Mouse (Mus musculus) lung, embryonic 16.5 days (tissue): ENCODE results near the gene Coq2. TPM values are rescaled to one million over a fixed set of nuclear protein-coding genes. Genes with fewer than 3 reads are reported as not detected.

Source experiments
- ATAC-seq: fragments of 200-750 bp; cut with Nextera tagmentation; 2 replicates; pipeline ENCODE4 v1.8.0; 2017; ENCODE audit warnings: low read depth, mild to moderate bottlenecking, moderate library complexity
- H3K27ac ChIP-seq: fragments of 300-500 bp; sonication (generic); 2 replicates; pipeline ENCODE4 v1.5.1; 2014; ENCODE audit warnings: mild to moderate bottlenecking, control low read depth, low read length
- H3K27me3 ChIP-seq: fragments of 300-500 bp; sonication (generic); 2 replicates; pipeline ENCODE4 v1.6.1; 2014; ENCODE audit warnings: low read depth, low read length, mixed read lengths; ENCODE audit not compliant: control insufficient read depth, insufficient read depth
- H3K36me3 ChIP-seq: fragments of 300-500 bp; sonication (generic); 2 replicates; pipeline ENCODE4 v1.6.1; 2014; ENCODE audit warnings: low read length; ENCODE audit not compliant: control insufficient read depth, insufficient read depth
- H3K4me1 ChIP-seq: fragments of 300-500 bp; sonication (generic); replicated peaks from 2 replicates; pipeline ENCODE4 v1.6.1; 2014; ENCODE audit warnings: low read length, mixed read lengths; ENCODE audit not compliant: control insufficient read depth, insufficient read depth
- H3K4me2 ChIP-seq: fragments of 300-500 bp; sonication (generic); 2 replicates; pipeline ENCODE4 v1.6.1; 2014; ENCODE audit warnings: low read depth, low read length, control low read depth
- H3K4me3 ChIP-seq: fragments of 300-500 bp; sonication (generic); 2 replicates; pipeline ENCODE4 v1.5.1; 2014; ENCODE audit warnings: mild to moderate bottlenecking, low read length, control low read depth
- H3K9ac ChIP-seq: fragments of 300-500 bp; sonication (generic); 2 replicates; pipeline ENCODE4 v1.6.1; 2014; ENCODE audit warnings: low read length, control low read depth
- H3K9me3 ChIP-seq: fragments of 300-500 bp; sonication (generic); 2 replicates; pipeline ENCODE4 v1.6.1; 2016; ENCODE audit warnings: low read length; ENCODE audit not compliant: control insufficient read depth
- WGBS: fragments of 180-500 bp; shearing (Covaris S2); extraction: QIAGEN DNeasy Blood & Tissue Kit; methylation state at CpG from one replicate; pipeline ENCODE4 v1.1.7; 2014; 5-methylcytosine and 5-hydroxymethylcytosine counted together
- polyA plus RNA-seq: library from polyadenylated mRNA; unstranded; fragments of >200 nt; fragmentation: Nextera tagmentation; extraction: Ambion mirVana; gene quantifications from 2 replicates; pipeline ENCODE4 v1.2.1, GENCODE M21; 2015

Gene Coq2
- polyA plus RNA-seq, 1 experiment from 2014 or later = 44.1 TPM

DNA sequence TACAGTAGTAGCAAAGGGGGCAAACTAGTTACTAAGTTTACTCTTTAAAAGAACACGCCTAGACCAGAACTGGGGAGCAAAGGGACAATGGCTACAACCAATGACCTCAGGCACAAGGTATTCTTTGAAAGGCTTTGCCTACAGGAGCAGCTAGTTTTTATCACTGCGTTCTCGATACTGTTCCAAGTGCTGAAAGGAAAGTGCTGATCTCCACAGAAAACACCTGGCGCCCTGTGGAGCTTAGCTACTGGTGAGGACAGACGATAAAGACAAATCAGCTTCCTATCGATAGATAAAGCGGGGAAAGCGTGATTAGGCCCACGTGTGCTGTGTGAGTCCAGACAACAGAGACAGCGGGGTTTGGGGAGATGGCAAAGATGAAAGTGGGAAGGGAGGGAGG lies 26.9 kb downstream of the Coq2 start:
- no peak for ATAC-seq
- no peak overlapping the region for H3K4me2 ChIP-seq

DNA sequence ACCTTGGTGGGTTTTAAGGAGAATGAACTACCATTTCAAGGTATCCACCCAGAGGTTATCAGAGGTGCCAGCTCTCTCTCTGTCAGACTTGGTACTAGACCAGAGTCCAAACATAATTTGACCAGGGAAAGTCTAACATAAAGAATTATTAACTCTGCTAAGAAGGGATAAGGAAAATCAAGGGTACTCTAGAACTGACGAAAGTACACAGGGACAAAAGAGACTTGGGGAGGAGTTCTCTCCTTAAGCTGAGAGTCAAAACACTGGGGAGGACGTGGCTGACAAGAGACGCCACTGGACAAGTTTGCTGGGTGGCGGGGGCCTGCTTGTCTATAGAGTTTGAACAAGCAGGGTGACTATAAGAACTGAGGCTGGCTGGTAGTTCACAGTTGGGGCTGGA lies 28.4 kb downstream of the Coq2 start:
- no peak for ATAC-seq
- Histone ChIP-seq H3K9ac (no peak overlapping the region), H3K4me3 (no peak overlapping the region), H3K4me2 (no peak overlapping the region), H3K9me3 (no peaks in the 10 kb centered on the region), H3K27me3 (no peaks in the 10 kb centered on the region), H3K4me1 (peaks cover 12% of the 10 kb centered on the region), H3K27ac (no peak overlapping the region), H3K36me3 (no peaks in the 10 kb centered on the region)
- WGBS = 54% methylated on average over 4 of the region's 4 CpGs

More for the DNA sequence above, 26.9 kb downstream of the Coq2 start:
- Histone ChIP-seq H3K27me3 (no peaks in the 10 kb centered on the region), H3K4me3 (no peak overlapping the region), H3K36me3 (no peaks in the 10 kb centered on the region), H3K9me3 (no peaks in the 10 kb centered on the region), H3K27ac (no peak overlapping the region), H3K4me1 (peaks cover 11% of the 10 kb centered on the region), H3K9ac (no peak overlapping the region)
- 33% methylated on average over 10 of the region's 10 CpGs for WGBS

DNA sequence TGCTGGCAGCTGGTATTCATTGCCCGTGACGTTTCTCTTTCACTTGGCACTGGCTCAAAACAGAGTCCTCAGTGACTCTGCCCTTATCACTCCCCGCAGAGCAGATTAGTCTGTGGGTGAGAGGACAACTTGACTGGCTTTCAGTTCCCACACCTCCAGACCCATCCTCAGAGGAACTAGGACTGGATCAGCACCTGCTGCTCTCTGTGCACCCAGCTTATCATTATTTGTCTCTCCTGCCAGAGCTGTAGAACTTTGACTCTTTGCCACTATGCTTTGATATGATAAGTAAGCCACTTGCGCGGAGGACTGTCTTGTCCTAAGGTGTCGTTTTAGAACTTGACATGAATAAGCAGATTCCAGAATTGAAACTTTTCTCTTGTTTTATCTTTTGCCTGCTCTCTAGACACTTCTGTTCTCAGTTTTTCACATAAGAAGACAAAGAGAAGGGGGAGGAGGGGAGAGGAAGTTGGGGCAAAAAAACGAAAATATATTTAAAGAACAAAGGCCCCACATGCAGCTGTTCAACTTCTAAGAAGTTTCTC lies 30.9 kb downstream of the Coq2 start:
- WGBS = 24% methylated on average over 7 of the region's 7 CpGs
- H3K27me3 ChIP-seq = no peaks in the 10 kb centered on the region
- no peaks in the 10 kb centered on the region for H3K36me3 ChIP-seq
- H3K27ac ChIP-seq = no peak overlapping the region
- H3K4me2 ChIP-seq = no peak overlapping the region
- no peaks in the 10 kb centered on the region for H3K9me3 ChIP-seq
- no peak overlapping the region for H3K9ac ChIP-seq
- peaks cover 12% of the 10 kb centered on the region for H3K4me1 ChIP-seq
- ATAC-seq = peak; percentile 23; the same call in 1 of the 2 replicates
- H3K4me3 ChIP-seq = no peak overlapping the region

DNA sequence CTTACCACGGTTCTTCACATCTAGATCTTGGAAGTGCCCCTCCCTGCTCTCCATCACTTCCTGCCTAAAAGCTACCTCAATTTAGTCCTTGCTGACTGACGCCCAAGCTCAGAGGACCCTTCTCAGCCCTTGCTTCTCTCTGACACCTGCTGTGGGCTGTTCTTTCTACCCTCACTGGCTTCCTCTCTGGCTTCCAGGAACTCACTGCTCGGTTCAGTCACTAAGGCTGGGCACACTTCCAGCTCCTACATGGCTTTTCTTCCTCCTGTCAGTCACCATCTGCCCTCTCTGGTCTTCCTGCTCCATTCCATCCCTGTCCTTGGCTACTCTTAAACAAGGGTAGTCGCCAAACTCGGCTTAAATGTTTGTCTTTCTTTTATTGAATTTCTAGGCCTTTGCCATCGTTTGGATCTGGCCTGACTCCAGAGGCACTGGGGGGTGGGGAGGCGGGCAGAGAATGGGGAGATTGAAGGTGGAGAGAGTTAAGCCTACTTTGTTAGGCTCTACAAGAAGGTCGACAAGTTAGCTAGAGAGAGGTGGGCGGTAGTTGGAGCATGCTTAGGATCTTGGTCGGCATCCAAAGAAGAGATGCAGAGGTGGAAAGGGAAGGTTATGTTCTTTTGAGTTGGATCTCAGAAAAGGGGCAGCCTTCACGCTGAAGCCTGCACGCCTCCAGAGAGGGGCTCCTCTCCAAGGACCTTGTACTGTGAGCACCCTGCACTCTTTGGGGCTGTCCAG lies 31.5 kb downstream of the Coq2 start:
- H3K4me1 ChIP-seq = peaks cover 12% of the 10 kb centered on the region
- no peak overlapping the region for H3K27ac ChIP-seq
- no peak overlapping the region for H3K4me2 ChIP-seq
- no peak for ATAC-seq
- H3K9me3 ChIP-seq = no peaks in the 10 kb centered on the region
- H3K36me3 ChIP-seq = no peaks in the 10 kb centered on the region
- WGBS = 45% methylated on average over 12 of the region's 12 CpGs
- no peaks in the 10 kb centered on the region for H3K27me3 ChIP-seq
- no peak overlapping the region for H3K9ac ChIP-seq
- H3K4me3 ChIP-seq = no peak overlapping the region

DNA sequence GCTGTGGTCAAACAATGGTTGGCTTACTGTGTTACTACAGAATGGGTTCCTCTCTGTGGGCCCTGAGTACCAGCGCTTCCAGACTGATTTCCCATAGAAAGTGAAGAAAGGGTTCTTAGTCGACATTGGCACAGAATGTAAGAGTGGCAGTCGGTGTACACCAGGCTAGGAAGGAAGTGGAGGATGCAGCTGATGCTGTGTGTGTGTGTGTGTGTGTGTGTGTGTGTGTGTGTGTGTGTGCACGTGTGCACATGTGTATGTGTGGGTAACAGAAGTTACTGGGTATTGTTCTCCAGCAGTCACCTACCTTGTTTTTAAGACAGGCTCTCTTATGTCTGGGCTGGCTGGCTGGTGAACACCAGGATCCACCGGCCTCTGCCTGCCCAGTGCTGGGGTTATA lies 32.6 kb downstream of the Coq2 start:
- Histone ChIP-seq H3K4me2 (no peak overlapping the region), H3K9me3 (no peaks in the 10 kb centered on the region), H3K27ac (no peak overlapping the region), H3K4me3 (no peak overlapping the region), H3K9ac (no peak overlapping the region), H3K27me3 (no peaks in the 10 kb centered on the region), H3K36me3 (no peaks in the 10 kb centered on the region), H3K4me1 (peaks cover 12% of the 10 kb centered on the region)
- 81% methylated on average over 5 of the region's 5 CpGs for WGBS
- no peak for ATAC-seq

DNA sequence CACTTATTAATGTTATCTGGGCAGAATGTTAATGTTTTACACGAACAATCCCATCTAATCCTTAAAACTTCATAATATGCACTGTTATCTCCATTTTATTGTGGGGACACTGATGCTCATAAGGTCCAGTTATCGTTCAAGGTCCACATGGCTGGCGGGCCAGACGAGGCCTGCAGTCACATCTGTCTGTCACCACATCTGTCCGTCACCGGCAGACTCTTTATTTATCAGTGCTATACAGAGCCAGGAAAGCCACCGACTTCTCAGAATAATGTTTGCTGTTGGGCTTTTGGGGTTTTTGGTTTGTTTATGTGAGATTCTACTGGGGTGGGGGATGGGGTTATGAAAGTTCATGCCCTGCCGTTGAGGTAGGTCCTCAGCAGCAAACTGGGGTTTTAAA lies 36.5 kb downstream of the Coq2 start:
- no peak for ATAC-seq
- Histone ChIP-seq H3K9ac (no peak overlapping the region), H3K27me3 (no peaks in the 10 kb centered on the region), H3K4me3 (no peak overlapping the region), H3K27ac (no peak overlapping the region), H3K4me1 (peaks cover 8% of the 10 kb centered on the region), H3K4me2 (no peak overlapping the region), H3K36me3 (no peaks in the 10 kb centered on the region), H3K9me3 (no peaks in the 10 kb centered on the region)
- WGBS = 37% methylated on average over 8 of the region's 8 CpGs

DNA sequence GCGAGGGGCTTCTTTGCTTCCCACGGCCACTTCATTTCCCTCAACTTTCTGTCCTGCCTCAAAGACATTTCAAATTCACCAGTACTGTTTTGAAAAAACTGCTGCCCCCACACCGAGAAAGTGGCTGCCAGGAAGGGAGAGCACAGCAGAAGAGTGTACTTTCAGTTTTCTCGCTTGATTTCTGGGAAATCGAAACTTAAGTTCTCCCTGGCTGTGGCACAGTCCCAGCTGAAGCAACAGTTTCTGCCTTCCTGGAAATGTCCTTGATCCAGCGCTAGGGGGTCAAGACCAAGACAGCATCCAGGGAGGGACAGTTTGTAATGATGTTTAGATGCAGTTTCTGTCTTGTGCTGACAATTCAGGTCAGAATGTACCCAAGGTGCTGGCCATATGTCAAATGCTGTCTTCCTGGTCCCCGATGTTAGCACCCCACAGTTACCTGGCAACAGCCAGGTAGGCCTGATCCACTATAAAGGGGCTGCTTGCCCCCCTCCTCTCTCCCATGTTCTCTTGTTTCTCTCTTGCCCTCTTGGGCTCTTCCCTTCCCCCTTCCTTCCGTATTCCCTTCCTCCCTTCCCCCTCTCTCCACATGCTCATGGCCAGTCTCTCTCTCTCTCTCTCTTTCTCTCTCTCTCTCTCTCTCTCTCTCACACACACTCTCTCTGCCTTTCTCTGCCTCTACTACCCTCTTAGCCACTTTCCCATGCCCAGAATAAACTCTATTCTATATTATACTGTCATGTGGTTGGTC lies 38.0 kb downstream of the Coq2 start:
- WGBS = 44% methylated on average over 8 of the region's 8 CpGs
- no peak for ATAC-seq
- Histone ChIP-seq H3K27me3 (no peaks in the 10 kb centered on the region), H3K27ac (no peak overlapping the region), H3K4me2 (peak overlapping the region; percentile 23), H3K9ac (no peak overlapping the region), H3K9me3 (no peaks in the 10 kb centered on the region), H3K4me1 (peaks cover 2% of the 10 kb centered on the region; the same call in 1 of the 2 replicates), H3K36me3 (no peaks in the 10 kb centered on the region), H3K4me3 (no peak overlapping the region)

DNA sequence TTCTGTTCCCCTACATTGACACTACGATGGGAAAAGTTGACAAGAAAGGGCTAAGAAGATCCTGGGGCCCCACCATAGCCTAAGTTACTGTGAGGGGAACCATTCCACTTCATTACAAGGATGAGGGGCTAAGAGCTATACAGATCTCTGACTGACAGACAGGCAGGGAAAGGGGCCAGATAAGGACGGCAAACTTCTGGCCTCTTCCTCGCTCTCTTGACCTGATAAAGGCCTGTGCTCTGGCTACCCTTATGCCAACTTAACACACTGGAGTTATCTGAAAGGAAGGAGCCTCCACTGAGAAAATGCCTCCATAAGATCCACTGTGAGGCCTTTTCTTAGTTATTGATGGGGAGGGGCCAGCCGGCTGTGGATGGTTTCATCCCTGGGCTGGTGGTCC lies 39.0 kb downstream of the Coq2 start:
- Histone ChIP-seq H3K27me3 (no peaks in the 10 kb centered on the region), H3K9ac (no peak overlapping the region), H3K9me3 (no peaks in the 10 kb centered on the region), H3K4me1 (peaks cover 2% of the 10 kb centered on the region; the same call in 1 of the 2 replicates), H3K4me2 (no peak overlapping the region), H3K4me3 (no peak overlapping the region), H3K36me3 (no peaks in the 10 kb centered on the region), H3K27ac (no peak overlapping the region)
- no peak for ATAC-seq
- WGBS = 75% methylated on average over 4 of the region's 4 CpGs

DNA sequence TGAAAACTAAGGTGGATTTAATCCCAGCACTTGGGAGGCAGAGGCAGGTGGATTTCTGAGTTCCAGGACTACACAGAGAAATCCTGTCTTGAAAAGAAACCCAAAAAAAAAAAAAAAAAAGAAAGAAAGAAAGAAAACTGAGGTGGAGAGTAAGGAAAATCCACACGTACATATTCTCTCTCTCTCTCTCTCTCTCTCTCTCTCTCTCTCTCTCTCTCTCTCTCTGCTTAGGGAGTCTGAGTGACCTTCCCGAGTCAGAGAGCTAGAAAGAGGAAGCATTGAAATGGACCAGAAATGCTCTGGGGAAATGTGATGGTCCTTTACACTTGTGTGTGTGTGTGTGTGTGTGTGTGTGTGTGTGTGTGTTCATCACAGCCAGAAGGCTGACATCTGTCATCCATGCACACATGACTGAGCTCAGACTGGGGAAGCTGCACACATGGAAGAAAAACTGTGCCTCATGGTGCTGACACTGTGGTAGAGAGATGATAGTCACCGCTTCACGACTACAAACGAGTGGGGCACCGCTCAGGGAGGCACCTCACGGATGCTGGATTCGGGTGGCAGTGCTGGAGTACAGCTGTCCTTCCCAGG lies 40.0 kb downstream of the Coq2 start:
- H3K9ac ChIP-seq = no peak overlapping the region
- no peaks in the 10 kb centered on the region for H3K36me3 ChIP-seq
- 79% methylated on average over 8 of the region's 8 CpGs for WGBS
- peaks cover 2% of the 10 kb centered on the region; the same call in 1 of the 2 replicates for H3K4me1 ChIP-seq
- H3K9me3 ChIP-seq = no peaks in the 10 kb centered on the region
- no peak overlapping the region for H3K27ac ChIP-seq
- no peak for ATAC-seq
- H3K4me2 ChIP-seq = no peak overlapping the region
- no peaks in the 10 kb centered on the region for H3K27me3 ChIP-seq
- H3K4me3 ChIP-seq = no peak overlapping the region
